Mouse (Mus musculus) liver, postnatal 0 days (tissue): Measurements from ENCODE around the gene Zbtb20. TPM values are rescaled to one million over a fixed set of nuclear protein-coding genes. Genes with fewer than 3 reads are reported as not detected.

Experiments used
- ATAC-seq: fragments of 200-750 bp; cut with Nextera tagmentation; 2 replicates; pipeline ENCODE4 v1.8.0; 2017; ENCODE audit warnings: mild to moderate bottlenecking, moderate library complexity
- DNase-seq: peaks from one replicate; pipeline ENCODE4 v3.0.0-alpha.2; 2016
- H3K27ac ChIP-seq: fragments of 300-500 bp; sonication (generic); 2 replicates; pipeline ENCODE4 v1.5.1; 2014; ENCODE audit warnings: antibody characterized with exemption, moderate library complexity, mild to moderate bottlenecking, low read depth
- H3K27me3 ChIP-seq: fragments of 300-500 bp; sonication (generic); 2 replicates; pipeline ENCODE4 v1.6.1; 2014; ENCODE audit warnings: low read length, control low read depth, mixed read lengths; ENCODE audit not compliant: insufficient read depth
- H3K36me3 ChIP-seq: fragments of 300-500 bp; sonication (generic); replicated peaks from 2 replicates; pipeline ENCODE4 v1.6.1; 2014; ENCODE audit warnings: mild to moderate bottlenecking, control low read depth, low read length, moderate library complexity, mixed read lengths; ENCODE audit not compliant: insufficient read depth
- H3K4me1 ChIP-seq: fragments of 300-500 bp; sonication (generic); 2 replicates; pipeline ENCODE4 v1.6.1; 2014; ENCODE audit warnings: antibody characterized with exemption, mild to moderate bottlenecking, control low read depth; ENCODE audit not compliant: insufficient read depth
- H3K4me2 ChIP-seq: fragments of 300-500 bp; sonication (generic); 2 replicates; pipeline ENCODE4 v1.6.1; 2014; ENCODE audit warnings: low read depth, mild to moderate bottlenecking, low read length, moderate library complexity, mixed read lengths
- H3K4me3 ChIP-seq: fragments of 300-500 bp; sonication (generic); 2 replicates; pipeline ENCODE4 v1.5.1; 2014; ENCODE audit warnings: low read depth, low read length
- H3K9ac ChIP-seq: fragments of 300-500 bp; sonication (generic); replicated peaks from 2 replicates; pipeline ENCODE4 v1.6.1; 2014; ENCODE audit warnings: mild to moderate bottlenecking, moderate library complexity
- H3K9me3 ChIP-seq: fragments of 300-500 bp; sonication (generic); 2 replicates; pipeline ENCODE4 v1.6.1; 2016; ENCODE audit warnings: mild to moderate bottlenecking, control low read depth, low read length, mixed read lengths
- CTCF ChIP-seq: sonication (generic); IDR thresholded peaks from 2 replicates; pipeline ENCODE4 v1.5.1; 2016; ENCODE audit warnings: antibody characterized with exemption, low read depth
- EP300 ChIP-seq: IDR thresholded peaks from 2 replicates; pipeline ENCODE4 v1.6.1; 2016; ENCODE audit warnings: antibody characterized with exemption, low read depth, mild to moderate bottlenecking
- WGBS: fragments of 180-500 bp; shearing (Covaris S2); extraction: QIAGEN DNeasy Blood & Tissue Kit; methylation state at CpG from one replicate; pipeline ENCODE4 v1.1.7; 2014; ENCODE audit not compliant: insufficient replicate concordance; 5-methylcytosine and 5-hydroxymethylcytosine counted together
- polyA plus RNA-seq: library from polyadenylated mRNA; unstranded; fragments of >200 nt; fragmentation: Nextera tagmentation; extraction: Ambion mirVana; gene quantifications from 2 replicates; pipeline ENCODE4 v1.2.1, GENCODE M21; 2015

Gene Zbtb20
- polyA plus RNA-seq, 1 experiment from 2014 or later = 9.2 TPM

DNA sequence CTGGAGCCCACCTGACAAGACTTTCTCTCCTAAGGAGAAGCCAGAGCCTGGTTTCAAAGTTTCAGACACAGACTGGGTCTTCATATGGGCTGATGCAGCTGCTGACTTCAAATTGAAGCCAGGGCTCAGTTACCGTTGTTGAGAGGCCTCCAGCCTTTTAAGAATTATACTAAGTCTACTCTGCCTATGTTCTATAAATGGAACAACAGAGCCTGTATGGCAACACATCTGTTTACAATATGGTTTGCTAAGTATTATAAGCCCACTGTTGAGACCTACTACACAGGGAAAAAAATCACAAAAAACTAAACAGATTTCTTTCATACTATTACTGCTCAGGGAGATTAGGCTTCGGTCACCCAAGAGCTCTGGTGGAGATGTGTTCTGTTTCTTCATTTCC lies 12.4 kb upstream of the Zbtb20 start:
- no peak overlapping the region for H3K4me2 ChIP-seq
- TF ChIP-seq EP300 (no peak), CTCF (no peak)
- 73% methylated on average over 2 of the region's 2 CpGs for WGBS
- H3K27me3 ChIP-seq = no peaks in the 10 kb centered on the region
- no peak overlapping the region for H3K9ac ChIP-seq
- H3K27ac ChIP-seq = no peak overlapping the region
- no peak overlapping the region for H3K4me3 ChIP-seq
- no peak for ATAC-seq
- H3K9me3 ChIP-seq = no peaks in the 10 kb centered on the region
- H3K4me1 ChIP-seq = no peaks in the 10 kb centered on the region
- DNase-seq = no peak
- no peaks in the 10 kb centered on the region for H3K36me3 ChIP-seq

- DNase-seq (no peak), ATAC-seq (no peak)
- no peak overlapping the region for H3K27ac ChIP-seq
- H3K36me3 ChIP-seq = no peaks in the 10 kb centered on the region
- no peak overlapping the region for H3K9ac ChIP-seq
- no peaks in the 10 kb centered on the region for H3K27me3 ChIP-seq
- H3K9me3 ChIP-seq = no peaks in the 10 kb centered on the region
- WGBS = 32% methylated on average over 1 of the region's 1 CpGs
- TF ChIP-seq CTCF = no peak
- TF ChIP-seq EP300 = no peak
- H3K4me3 ChIP-seq = no peak overlapping the region
- no peaks in the 10 kb centered on the region for H3K4me1 ChIP-seq
- H3K4me2 ChIP-seq = no peak overlapping the region
Measured at GRCm38 (mm10) chr16:42866061-42866460, 9.6 kb upstream of the Zbtb20 start.

DNA sequence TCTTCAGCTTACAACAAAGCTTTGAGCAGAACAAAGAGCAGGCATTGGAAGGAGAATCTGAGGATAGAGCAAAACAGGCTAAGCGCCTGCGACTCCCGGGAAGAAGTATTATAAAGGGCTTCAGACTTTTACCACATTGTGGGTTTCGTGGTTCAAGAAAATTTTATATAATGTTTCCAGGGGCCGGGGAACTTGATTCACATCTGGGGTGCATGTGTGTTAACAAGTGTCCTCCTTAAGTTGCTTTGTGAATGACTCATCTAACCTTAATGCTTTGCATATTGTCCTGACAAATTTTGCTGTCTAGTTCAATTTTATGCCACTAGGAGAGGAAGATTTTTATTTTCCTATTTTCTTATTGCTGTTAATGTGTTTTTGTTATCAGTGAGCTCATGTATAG lies 3.6 kb upstream of the Zbtb20 start:
- Histone ChIP-seq H3K27ac (no peak overlapping the region), H3K9ac (no peak overlapping the region), H3K9me3 (no peaks in the 10 kb centered on the region), H3K36me3 (no peaks in the 10 kb centered on the region), H3K4me3 (no peak overlapping the region), H3K27me3 (no peaks in the 10 kb centered on the region), H3K4me2 (no peak overlapping the region), H3K4me1 (0 out of 2 replicates have a peak, but pooled peaks cover 6% of the 10 kb centered on the region)
- TF ChIP-seq EP300 (no peak), CTCF (no peak)
- 79% methylated on average over 5 of the region's 5 CpGs for WGBS
- no peak for ATAC-seq
- no peak for DNase-seq

GRCm38 (mm10) chr16:42873942-42874341 lies 1.7 kb upstream of the Zbtb20 start:
- 63% methylated on average over 3 of the region's 3 CpGs for WGBS
- H3K36me3 ChIP-seq = no peaks in the 10 kb centered on the region
- DNase-seq (no peak), ATAC-seq (no peak)
- TF ChIP-seq EP300 = no peak
- no peak for TF ChIP-seq CTCF
- no peak overlapping the region for H3K4me3 ChIP-seq
- no peaks in the 10 kb centered on the region for H3K9me3 ChIP-seq
- H3K27me3 ChIP-seq = no peaks in the 10 kb centered on the region
- H3K4me1 ChIP-seq = 0 out of 2 replicates have a peak, but pooled peaks cover 6% of the 10 kb centered on the region
- no peak overlapping the region for H3K4me2 ChIP-seq
- no peak overlapping the region for H3K9ac ChIP-seq
- H3K27ac ChIP-seq = peak overlapping the region; percentile 95; the same call in 1 of the 2 replicates

DNA sequence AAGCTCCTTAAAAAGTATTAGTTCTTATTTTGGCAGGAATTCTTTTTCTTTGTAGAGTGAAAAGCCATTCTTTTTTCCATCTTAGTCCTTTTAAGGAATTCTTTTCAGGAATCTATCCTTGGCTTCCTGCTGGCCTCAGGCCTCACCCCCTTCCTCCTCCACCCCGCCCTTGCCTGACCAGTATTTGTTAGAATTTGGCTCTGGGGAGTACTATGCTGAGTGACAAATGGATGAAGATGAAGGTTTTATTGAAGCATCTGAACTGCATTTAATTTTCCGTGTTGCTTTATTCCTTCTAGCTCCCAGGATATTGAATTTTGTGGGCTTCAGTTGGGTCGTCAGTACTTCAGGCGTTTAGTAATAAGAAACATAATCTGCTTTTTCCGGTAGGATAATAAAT lies 1.2 kb upstream of the Zbtb20 start:
- TF ChIP-seq EP300 (no peak), CTCF (no peak)
- Histone ChIP-seq H3K27me3 (no peaks in the 10 kb centered on the region), H3K4me3 (peak overlapping the region; percentile 72), H3K4me1 (0 out of 2 replicates have a peak, but pooled peaks cover 6% of the 10 kb centered on the region), H3K9me3 (no peaks in the 10 kb centered on the region), H3K9ac (peak overlapping the region; percentile 79), H3K36me3 (no peaks in the 10 kb centered on the region), H3K27ac (peak overlapping the region; percentile 95), H3K4me2 (peak overlapping the region; percentile 72)
- no peak for ATAC-seq
- WGBS = 4% methylated on average over 5 of the region's 5 CpGs
- DNase-seq = peak; percentile 15

DNA sequence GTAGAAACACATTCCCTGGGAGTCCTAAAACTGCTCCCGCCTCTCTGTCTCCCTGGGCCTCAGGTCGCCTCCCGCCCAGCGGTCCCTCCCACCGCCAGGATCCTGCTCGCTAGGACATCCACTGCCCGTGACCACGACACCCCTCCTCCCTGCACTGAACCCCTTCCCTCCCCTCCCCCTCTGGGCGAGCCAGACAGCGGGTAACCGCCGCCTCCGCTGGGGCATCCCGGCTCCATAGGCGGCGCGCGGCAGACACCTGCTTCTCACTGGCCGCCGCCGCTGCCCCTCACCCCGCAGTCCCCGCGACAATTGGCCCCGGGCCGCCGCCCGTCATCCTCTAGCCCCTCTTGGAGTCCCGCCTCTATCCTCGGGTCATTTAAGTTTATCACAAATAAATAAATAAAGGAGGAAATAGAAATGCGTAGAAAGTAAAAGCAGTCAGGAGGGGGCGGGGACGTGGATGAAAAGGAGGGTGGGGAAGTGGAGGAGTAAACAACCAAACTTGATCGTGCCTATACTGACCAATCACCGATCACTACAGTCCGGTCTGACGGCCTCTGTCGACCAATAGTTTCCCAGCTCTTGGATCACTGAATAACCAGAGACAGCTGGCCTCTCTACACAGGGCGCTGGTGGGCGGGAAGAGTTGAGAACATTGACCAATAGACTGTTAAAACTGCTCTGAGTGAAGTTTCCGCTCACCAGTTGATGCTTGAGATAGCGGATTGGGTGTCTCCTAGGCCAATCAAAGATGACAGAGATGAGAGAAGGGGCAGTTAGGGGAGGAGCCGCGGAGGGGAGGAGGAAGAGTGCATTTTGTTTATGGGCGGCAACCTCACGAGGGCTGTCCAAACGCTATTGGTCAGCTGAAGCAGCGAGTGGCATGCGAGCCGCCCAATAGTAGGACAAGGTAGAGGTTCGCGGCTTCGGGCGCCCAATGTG lies 500 bp upstream of the Zbtb20 start:
- DNase-seq (peak; percentile 96), ATAC-seq (peak; percentile 88)
- peak; percentile 24 for TF ChIP-seq CTCF
- TF ChIP-seq EP300 = no peak; the same call in 1 of the 2 replicates
- 2% methylated on average over 54 of the region's 54 CpGs for WGBS
- Histone ChIP-seq H3K4me2 (peak overlapping the region; percentile 80), H3K4me1 (0 out of 2 replicates have a peak, but pooled peaks cover 6% of the 10 kb centered on the region), H3K27ac (peak overlapping the region; percentile 99), H3K9ac (peak overlapping the region; percentile 79), H3K9me3 (no peaks in the 10 kb centered on the region), H3K27me3 (no peaks in the 10 kb centered on the region), H3K36me3 (no peaks in the 10 kb centered on the region), H3K4me3 (peak overlapping the region; percentile 72)
